Mouse (Mus musculus): ENCODE measurements around the gene Gm45208.
"Not testable (repeated sequence)": the region's sequence is repeated elsewhere in the genome, so short reads cannot be mapped to it uniquely, and the experiment has no call there.

DNA sequence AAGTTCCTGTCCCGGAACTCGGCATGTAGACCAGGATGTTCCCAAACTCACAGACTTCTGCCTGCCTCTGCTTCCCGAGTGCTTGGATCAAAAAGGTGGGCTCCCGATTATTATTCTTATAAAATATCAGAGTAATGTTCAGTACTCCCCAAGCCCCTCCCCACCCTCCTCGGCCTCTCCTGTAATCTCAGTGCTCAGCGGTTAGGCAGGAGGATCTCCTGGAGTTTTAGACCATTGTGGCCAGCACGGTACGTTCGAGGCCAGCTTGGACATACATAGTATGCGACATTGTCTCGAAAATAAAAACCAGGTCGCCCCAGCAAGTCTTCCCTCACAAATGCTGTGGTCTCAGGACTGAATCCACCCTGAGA, 8.3 kb upstream of the Gm45208 start:
- TF ChIP-seq POLR2A (IDR thresholded peaks at IDR 0.05; ENCODE audit: insufficient read length, low read depth); MYOG (IDR thresholded peaks at IDR 0.05; ENCODE audit: control insufficient read depth in 1 of 3, insufficient read depth in 1 of 3, insufficient read length in 2 of 3, low read depth in 2 of 3); USF1 (IDR thresholded peaks at IDR 0.05; ENCODE audit: low read depth); REST (IDR thresholded peaks at IDR 0.05; ENCODE audit: insufficient read depth, insufficient read length); TCF12 (IDR thresholded peaks at IDR 0.05; ENCODE audit: insufficient read depth, poor library complexity, severe bottlenecking); E2F4 (IDR thresholded peaks at IDR 0.05; ENCODE audit: insufficient read depth); MAX (IDR thresholded peaks at IDR 0.05; ENCODE audit: low read depth); POLR2AphosphoS2 (IDR thresholded peaks at IDR 0.05; ENCODE audit: insufficient read length, low read depth): not testable (repeated sequence)
